8 mouse cellular contexts compared by ENCODE assay signal in genomic region chr3:54154844-54155638, GRCm38 (mm10). TPM values are rescaled to one million over a fixed set of nuclear protein-coding genes. Genes with fewer than 3 reads are reported as not detected.
A peak's percentile ranks its signal among the peaks of the same experiment; 100 is the strongest.
DNase-seq lines count a peak whose midpoint lies in the region; ATAC-seq and TF ChIP-seq lines count a peak whose summit lies in the region.

No protein-coding gene starts in this region.

- H3K27ac ChIP-seq in testis, adult 2 months (ENCODE audit: control insufficient read depth, insufficient read depth, low read depth, low read length): no peak overlapping the region
- H3K27ac ChIP-seq in hindbrain, embryonic 15.5 days (replicated peaks): peak overlapping the region; percentile 13; the same call in 1 of the 2 replicates
- H3K27ac ChIP-seq in liver, embryonic 11.5 days (ENCODE audit: low read depth, low read length): no peak overlapping the region

- no peak overlapping the region for H3K4me3 ChIP-seq in testis, adult 2 months (ENCODE audit: control insufficient read depth, low read depth, low read length)
- H3K4me3 ChIP-seq in hindbrain, embryonic 15.5 days: peak overlapping the region; percentile 60
- H3K4me3 ChIP-seq in liver, embryonic 11.5 days (ENCODE audit: low read depth, low read length): no peak overlapping the region

- peak; percentile 95 for ATAC-seq in hindbrain, embryonic 15.5 days (ENCODE audit: low FRiP score, low read depth)
- no peak for ATAC-seq in liver, embryonic 11.5 days (replicated peaks; ENCODE audit: low FRiP score)

- WGBS in hindbrain, embryonic 15.5 days: 4% methylated on average over 16 of the region's 16 CpGs
- WGBS in liver, embryonic 11.5 days: 7% methylated on average over 16 of the region's 16 CpGs

- no peak for TF ChIP-seq POLR2A in testis, adult 2 months (IDR thresholded peaks at IDR 0.05; ENCODE audit: control insufficient read depth, low read depth, low read length)

- no peaks in the 10 kb centered on the region for H3K9me3 ChIP-seq in hindbrain, embryonic 15.5 days
- no peaks in the 10 kb centered on the region for H3K9me3 ChIP-seq in liver, embryonic 11.5 days (ENCODE audit: control insufficient read depth, low read length)

- H3K4me2 ChIP-seq in hindbrain, embryonic 15.5 days: peak overlapping the region; percentile 99
- peak overlapping the region; percentile 68; the same call in 1 of the 2 replicates for H3K4me2 ChIP-seq in liver, embryonic 11.5 days

- H3K36me3 ChIP-seq in testis, adult 2 months (ENCODE audit: control insufficient read depth, insufficient read depth, low read length): no peaks in the 10 kb centered on the region
- H3K36me3 ChIP-seq in hindbrain, embryonic 15.5 days: no peaks in the 10 kb centered on the region
- H3K36me3 ChIP-seq in liver, embryonic 11.5 days (ENCODE audit: control insufficient read depth, insufficient read depth, low read length): no peaks in the 10 kb centered on the region

- peaks cover 9% of the 10 kb centered on the region for H3K4me1 ChIP-seq in testis, adult 2 months (ENCODE audit: control insufficient read depth, insufficient read depth, low read length)
- peaks cover 29% of the 10 kb centered on the region for H3K4me1 ChIP-seq in hindbrain, embryonic 15.5 days (replicated peaks)
- H3K4me1 ChIP-seq in liver, embryonic 11.5 days (replicated peaks; ENCODE audit: control insufficient read depth, insufficient read depth, low read length): 0 out of 2 replicates have a peak, but pooled peaks cover 2% of the 10 kb centered on the region

- peak; percentile 30; the same call in 1 of the 2 replicates for TF ChIP-seq CTCF in testis, adult 2 months (IDR thresholded peaks at IDR 0.05; ENCODE audit: control insufficient read depth, insufficient read depth, insufficient replicate concordance, low read depth, low read length)

- no peaks in the 10 kb centered on the region for H3K27me3 ChIP-seq in testis, adult 2 months (ENCODE audit: control insufficient read depth, insufficient read depth, low read length)
- peaks cover 11% of the 10 kb centered on the region for H3K27me3 ChIP-seq in hindbrain, embryonic 15.5 days
- H3K27me3 ChIP-seq in liver, embryonic 11.5 days (replicated peaks; ENCODE audit: control insufficient read depth, insufficient read depth, low read length): peaks cover 24% of the 10 kb centered on the region

- DNase-seq in adrenal gland, postnatal 36 days: peak; percentile 2 to 4
- no peak for DNase-seq in adrenal gland, postnatal 25 days
- DNase-seq in testis, postnatal 10 days (ENCODE audit: low spot score): no peak
- peak; percentile 32 for DNase-seq in liver, embryonic 11.5 days (ENCODE audit: low spot score)
- DNase-seq in right cerebral cortex, postnatal 4 days: peak; percentile 51
- no peak for DNase-seq in thymus, postnatal 36 days

- peak overlapping the region; percentile 48 for H3K9ac ChIP-seq in hindbrain, embryonic 15.5 days
- no peak overlapping the region for H3K9ac ChIP-seq in liver, embryonic 11.5 days (ENCODE audit: low read depth, low read length)

RNA-seq across cellular contexts. Expression of gene Trpc4, which starts 0.8 kb away (rescaled TPM):
- under 1 TPM; 0.73 to 0.82 TPM for total RNA-seq in adrenal gland, postnatal 36 days (2021)
- total RNA-seq in adrenal gland, postnatal 25 days (2021): 0.29 and 0.49 TPM in 2 replicates
- 0.04 TPM in 1 of 2 replicates, not detected in the other for polyA plus RNA-seq in testis, adult 2 months (2012; rRNA removed)
- polyA plus RNA-seq in hindbrain, embryonic 15.5 days (2015; fragmentation: Nextera tagmentation; extraction: Ambion mirVana): 5.7 and 6.5 TPM in 2 replicates
- polyA plus RNA-seq in liver, embryonic 11.5 days (2014; fragmentation: Nextera tagmentation; extraction: Ambion mirVana): 0.21 and 0.22 TPM in 2 replicates

Comparison
In these comparisons a context has a peak if more than half of its experiments do, and no peak if none do; other contexts are left out.
1. DNase-seq: peak in adrenal gland, postnatal 36 days (2 of 2), liver, embryonic 11.5 days (single experiment) and right cerebral cortex, postnatal 4 days (single experiment); none in adrenal gland, postnatal 25 days (single experiment), testis, postnatal 10 days (single experiment) and thymus, postnatal 36 days (0 of 2).